Mouse (Mus musculus) intestine, embryonic 14.5 days (tissue): ENCODE measurements at regions not wholly inside any gene's neighbourhood (a gene's known extent, or its start where the extent isn't known, plus 50 kb on each side); places are given as distances from the start of the nearest gene placed in this dataset.

ENCODE experiments used
- ATAC-seq: fragments of 200-750 bp; cut with Nextera tagmentation; replicated peaks from 2 replicates; pipeline ENCODE4 v1.8.0; 2017; ENCODE audit warnings: low read depth, moderate number of reproducible peaks, moderate TSS enrichment, moderate library complexity; ENCODE audit not compliant: low FRiP score, low TSS enrichment
- DNase-seq: peaks from one replicate; pipeline ENCODE4 v3.0.0-alpha.2; 2018; ENCODE audit warnings: low spot score
- H3K27ac ChIP-seq: fragments of 300-500 bp; sonication (generic); 2 replicates; pipeline ENCODE4 v1.5.1; 2014; ENCODE audit warnings: low read depth, mild to moderate bottlenecking, control low read depth
- H3K27me3 ChIP-seq: fragments of 300-500 bp; sonication (generic); replicated peaks from 2 replicates; pipeline ENCODE4 v1.6.1; 2014; ENCODE audit warnings: low read length, control low read depth; ENCODE audit not compliant: control insufficient read depth, insufficient read depth
- H3K36me3 ChIP-seq: fragments of 300-500 bp; sonication (generic); 2 replicates; pipeline ENCODE4 v1.6.1; 2014; ENCODE audit warnings: low read length, control low read depth; ENCODE audit not compliant: control insufficient read depth, insufficient read depth
- H3K4me1 ChIP-seq: fragments of 300-500 bp; sonication (generic); replicated peaks from 2 replicates; pipeline ENCODE4 v1.6.1; 2014; ENCODE audit warnings: low read length, control low read depth, mixed read lengths; ENCODE audit not compliant: control insufficient read depth, insufficient read depth
- H3K4me2 ChIP-seq: fragments of 300-500 bp; sonication (generic); 2 replicates; pipeline ENCODE4 v1.6.1; 2014; ENCODE audit warnings: low read length
- H3K4me3 ChIP-seq: fragments of 300-500 bp; sonication (generic); 2 replicates; pipeline ENCODE4 v1.5.1; 2014; ENCODE audit warnings: low read depth, low read length, control low read depth, mixed read lengths
- H3K9ac ChIP-seq: fragments of 300-500 bp; sonication (generic); 2 replicates; pipeline ENCODE4 v1.6.1; 2014; ENCODE audit warnings: mild to moderate bottlenecking, low read length
- H3K9me3 ChIP-seq: fragments of 300-500 bp; sonication (generic); 2 replicates; pipeline ENCODE4 v1.6.1; 2016; ENCODE audit warnings: low read length, control low read depth; ENCODE audit not compliant: control insufficient read depth
- WGBS: fragments of 180-500 bp; shearing (Covaris S2); extraction: QIAGEN DNeasy Blood & Tissue Kit; methylation state at CpG from one replicate; pipeline ENCODE4 v1.1.7; 2014; 5-methylcytosine and 5-hydroxymethylcytosine counted together

DNA sequence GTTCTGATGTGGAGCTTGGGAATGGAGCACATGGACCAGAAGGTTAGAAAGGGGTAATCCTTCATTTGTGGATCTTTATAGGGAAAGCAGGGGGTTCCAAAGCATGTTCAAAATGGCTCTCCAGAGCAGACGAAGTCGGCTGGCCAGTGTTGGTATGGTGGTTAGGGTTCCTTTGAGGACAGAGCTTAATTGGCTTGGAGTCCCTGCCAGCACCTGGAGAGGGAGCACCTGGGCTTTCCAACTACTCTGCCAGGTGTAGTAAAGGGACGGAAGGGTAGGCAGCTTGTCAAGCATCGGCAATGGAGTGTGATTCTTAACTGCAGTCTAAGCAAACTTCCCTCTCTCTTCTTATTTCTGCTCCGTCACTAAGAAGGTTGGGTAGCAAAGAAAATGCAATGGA, 438.5 kb downstream of the Bckdhb start:
- no peak overlapping the region for H3K4me2 ChIP-seq
- H3K27me3 ChIP-seq = no peaks in the 10 kb centered on the region
- DNase-seq = no peak
- no peaks in the 10 kb centered on the region for H3K36me3 ChIP-seq
- no peak overlapping the region for H3K4me3 ChIP-seq
- no peaks in the 10 kb centered on the region for H3K4me1 ChIP-seq
- ATAC-seq = no peak
- no peak overlapping the region for H3K27ac ChIP-seq
- H3K9me3 ChIP-seq = no peaks in the 10 kb centered on the region
- 93% methylated on average over 5 of the region's 5 CpGs for WGBS
- H3K9ac ChIP-seq = no peak overlapping the region

DNA sequence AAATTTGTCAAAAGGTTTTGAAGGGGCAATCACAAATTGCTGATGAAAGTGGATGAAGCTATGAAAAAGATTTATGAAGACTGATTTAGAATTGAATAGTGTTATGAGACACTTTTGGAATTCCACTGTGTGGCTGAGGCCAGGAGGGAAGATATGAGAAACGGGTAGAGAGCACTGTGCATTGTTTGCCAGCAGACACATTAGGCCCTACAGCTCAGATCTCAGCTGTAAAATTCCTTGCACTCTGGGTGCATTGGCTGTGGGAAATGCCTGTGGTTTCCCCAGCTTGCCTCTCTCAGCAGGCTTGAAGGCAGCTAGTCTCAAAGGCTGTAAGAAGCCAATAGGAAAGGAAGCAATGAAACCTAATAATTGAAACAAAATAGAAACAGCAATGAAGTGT, 444.3 kb downstream of the Bckdhb start:
- 67% methylated on average over 1 of the region's 1 CpGs for WGBS
- ATAC-seq = no peak
- H3K4me2 ChIP-seq = no peak overlapping the region

GRCm38 (mm10) chr9:84370260-84370659, 445.3 kb downstream of the Bckdhb start:
- DNase-seq = no peak

More for the DNA sequence above, 444.3 kb downstream of the Bckdhb start:
- no peaks in the 10 kb centered on the region for H3K9me3 ChIP-seq
- H3K27me3 ChIP-seq = no peaks in the 10 kb centered on the region
- no peaks in the 10 kb centered on the region for H3K36me3 ChIP-seq
- H3K4me1 ChIP-seq = no peaks in the 10 kb centered on the region
- H3K9ac ChIP-seq = no peak overlapping the region
- no peak overlapping the region for H3K4me3 ChIP-seq
- no peak for DNase-seq
- H3K27ac ChIP-seq = no peak overlapping the region

DNA sequence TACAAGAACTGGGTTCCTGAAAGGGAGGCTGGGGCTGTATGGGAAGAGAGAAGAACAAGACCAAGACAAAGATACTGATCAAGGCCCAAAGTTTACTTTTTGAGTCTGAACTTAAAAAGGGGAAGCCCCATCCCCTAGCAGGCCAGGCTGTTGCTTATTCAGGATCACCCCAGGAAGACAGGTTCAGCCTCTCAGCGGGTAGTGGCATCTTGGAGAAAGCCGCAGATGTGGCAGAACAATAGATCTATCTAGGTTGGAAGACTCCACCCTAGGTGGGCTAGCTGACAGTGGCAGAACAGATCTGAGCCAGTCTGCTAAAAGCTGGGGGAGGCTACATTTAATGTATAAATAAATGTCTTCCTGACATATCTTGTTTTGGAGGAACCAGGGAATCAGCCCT, 450.8 kb downstream of the Bckdhb start:
- Histone ChIP-seq H3K4me3 (no peak overlapping the region), H3K4me1 (no peaks in the 10 kb centered on the region), H3K4me2 (no peak overlapping the region), H3K36me3 (no peaks in the 10 kb centered on the region), H3K9ac (no peak overlapping the region), H3K9me3 (peaks cover 3% of the 10 kb centered on the region; the same call in 1 of the 2 replicates), H3K27ac (no peak overlapping the region), H3K27me3 (no peaks in the 10 kb centered on the region)
- 84% methylated on average over 2 of the region's 2 CpGs for WGBS
- DNase-seq (no peak), ATAC-seq (no peak)

More at GRCm38 (mm10) chr9:84370260-84370659, 445.3 kb downstream of the Bckdhb start:
- H3K9ac ChIP-seq = no peak overlapping the region
- 75% methylated on average over 4 of the region's 4 CpGs for WGBS
- ATAC-seq = no peak
- H3K4me3 ChIP-seq = no peak overlapping the region
- H3K4me1 ChIP-seq = no peaks in the 10 kb centered on the region
- H3K4me2 ChIP-seq = no peak overlapping the region
- no peaks in the 10 kb centered on the region for H3K36me3 ChIP-seq
- no peak overlapping the region for H3K27ac ChIP-seq
- H3K27me3 ChIP-seq = no peaks in the 10 kb centered on the region
- H3K9me3 ChIP-seq = peaks cover 3% of the 10 kb centered on the region; the same call in 1 of the 2 replicates

DNA sequence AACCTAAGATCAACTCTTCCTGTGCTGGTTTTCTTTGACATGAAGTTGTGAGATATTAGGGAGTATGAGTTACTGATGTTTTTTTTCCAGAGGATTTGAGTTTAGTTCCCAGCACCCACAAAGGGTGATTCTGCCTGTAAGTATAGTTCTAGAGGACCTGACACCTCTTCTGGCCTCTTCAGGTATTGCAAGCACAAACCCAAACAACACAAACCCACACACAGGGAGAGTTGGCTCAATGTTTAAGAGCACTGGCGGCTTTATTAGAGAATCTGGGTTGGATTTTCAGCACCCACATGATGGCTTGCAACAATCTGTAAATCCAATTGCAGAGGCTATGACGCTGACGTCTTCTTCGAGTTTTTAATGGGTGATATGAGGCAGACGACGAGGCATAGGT, 451.7 kb downstream of the Bckdhb start:
- H3K4me2 ChIP-seq = no peak overlapping the region
- H3K4me3 ChIP-seq = no peak overlapping the region
- no peaks in the 10 kb centered on the region for H3K4me1 ChIP-seq
- no peak for ATAC-seq
- no peaks in the 10 kb centered on the region for H3K27me3 ChIP-seq
- H3K9ac ChIP-seq = no peak overlapping the region
- 94% methylated on average over 6 of the region's 6 CpGs for WGBS
- DNase-seq = no peak
- H3K9me3 ChIP-seq = peaks cover 3% of the 10 kb centered on the region; the same call in 1 of the 2 replicates
- no peak overlapping the region for H3K27ac ChIP-seq
- no peaks in the 10 kb centered on the region for H3K36me3 ChIP-seq

- Histone ChIP-seq H3K4me1 (no peaks in the 10 kb centered on the region), H3K36me3 (no peaks in the 10 kb centered on the region), H3K4me3 (no peak overlapping the region), H3K9ac (no peak overlapping the region), H3K4me2 (no peak overlapping the region), H3K9me3 (no peaks in the 10 kb centered on the region), H3K27me3 (no peaks in the 10 kb centered on the region), H3K27ac (no peak overlapping the region)
- no peak for ATAC-seq
- DNase-seq = no peak
Measured at GRCm38 (mm10) chr9:84381942-84382341, 457.0 kb downstream of the Bckdhb start.

DNA sequence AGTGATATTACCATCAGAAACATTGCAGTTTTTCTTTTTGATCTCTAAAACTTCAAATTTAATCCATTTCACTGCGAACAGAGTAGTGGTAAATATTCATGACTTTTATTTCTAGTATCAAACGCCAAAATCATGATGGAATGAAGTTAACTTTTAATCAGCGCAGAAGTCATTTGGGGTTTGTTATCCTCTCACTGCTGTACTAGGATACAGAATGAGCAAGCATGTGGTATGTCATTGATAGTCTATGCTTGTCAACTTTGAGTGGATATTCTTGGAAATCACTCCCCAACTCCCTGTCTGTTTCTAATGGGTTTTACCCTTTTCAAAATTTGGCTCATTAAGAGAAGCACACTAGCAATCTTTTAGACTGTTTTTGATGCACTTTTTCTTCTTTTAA, 464.9 kb downstream of the Bckdhb start:
- 93% methylated on average over 3 of the region's 3 CpGs for WGBS
- H3K36me3 ChIP-seq = no peaks in the 10 kb centered on the region

GRCm38 (mm10) chr9:84394536-84395314, 469.8 kb downstream of the Bckdhb start:
- 63% methylated on average over 3 of the region's 3 CpGs for WGBS
- H3K27me3 ChIP-seq = no peaks in the 10 kb centered on the region
- H3K4me2 ChIP-seq = no peak overlapping the region
- no peak overlapping the region for H3K9ac ChIP-seq
- no peaks in the 10 kb centered on the region for H3K9me3 ChIP-seq
- H3K4me1 ChIP-seq = no peaks in the 10 kb centered on the region
- no peak for DNase-seq
- no peak overlapping the region for H3K4me3 ChIP-seq
- no peak for ATAC-seq
- no peaks in the 10 kb centered on the region for H3K36me3 ChIP-seq
- H3K27ac ChIP-seq = no peak overlapping the region

More for the DNA sequence above, 464.9 kb downstream of the Bckdhb start:
- DNase-seq = no peak
- no peaks in the 10 kb centered on the region for H3K9me3 ChIP-seq
- H3K27me3 ChIP-seq = no peaks in the 10 kb centered on the region
- no peaks in the 10 kb centered on the region for H3K4me1 ChIP-seq
- no peak overlapping the region for H3K27ac ChIP-seq
- ATAC-seq = no peak
- no peak overlapping the region for H3K9ac ChIP-seq
- H3K4me2 ChIP-seq = no peak overlapping the region
- H3K4me3 ChIP-seq = no peak overlapping the region

- 56% methylated on average over 3 of the region's 3 CpGs for WGBS
- Histone ChIP-seq H3K36me3 (no peaks in the 10 kb centered on the region), H3K27me3 (no peaks in the 10 kb centered on the region), H3K9me3 (no peaks in the 10 kb centered on the region), H3K27ac (no peak overlapping the region), H3K4me2 (no peak overlapping the region), H3K4me3 (no peak overlapping the region), H3K4me1 (no peaks in the 10 kb centered on the region), H3K9ac (no peak overlapping the region)
- no peak for ATAC-seq
- DNase-seq = no peak
Measured at GRCm38 (mm10) chr9:84399481-84399880, 474.5 kb downstream of the Bckdhb start.
